8 mouse cellular contexts compared by ENCODE assay signal in genomic region chr5:118478120-118478768, GRCm38 (mm10).
DNase-seq lines count a peak whose midpoint lies in the region; ATAC-seq lines count a peak whose summit lies in the region.

No protein-coding gene starts in this region.

- H3K27ac ChIP-seq in hindbrain, embryonic 14.5 days: no peak overlapping the region

- H3K27me3 ChIP-seq in hindbrain, embryonic 14.5 days (ENCODE audit: control insufficient read depth, insufficient read depth, low read length): no peaks in the 10 kb centered on the region

- 5% methylated on average over 15 of the region's 15 CpGs for WGBS in hindbrain, embryonic 14.5 days

- no peaks in the 10 kb centered on the region for H3K9me3 ChIP-seq in hindbrain, embryonic 14.5 days (ENCODE audit: control insufficient read depth, low read length)

- ATAC-seq in hindbrain, embryonic 14.5 days (ENCODE audit: low FRiP score): peak; percentile 80; the same call in 1 of the 2 replicates
- peak; percentile 83 for ATAC-seq in megakaryocyte-erythroid progenitor cell, adult 5-6 weeks (replicated peaks; ENCODE audit: low FRiP score, low TSS enrichment, poor library complexity, severe bottlenecking)

- H3K36me3 ChIP-seq in hindbrain, embryonic 14.5 days (replicated peaks; ENCODE audit: control insufficient read depth, insufficient read depth): no peaks in the 10 kb centered on the region

- H3K4me1 ChIP-seq in hindbrain, embryonic 14.5 days (replicated peaks; ENCODE audit: control insufficient read depth, insufficient read depth, low read length): peaks cover 3% of the 10 kb centered on the region; the same call in 1 of the 2 replicates

- peak; percentile 37 to 61 for DNase-seq in cerebellum, postnatal 25 days
- DNase-seq in cerebellum, adult 11 months: no peak
- DNase-seq in c-Kit-negative CD71-positive TER-119-positive erythroid progenitor cells, embryonic 14.5 days (ENCODE audit: low read depth, low spot score): peak; percentile 78
- peak; percentile 72 for DNase-seq in gastrocnemius, adult 18-20 months (ENCODE audit: low spot score)
- DNase-seq in hindbrain, embryonic 14.5 days (ENCODE audit: low spot score): peak; percentile 84
- DNase-seq in left cerebral cortex, postnatal 14 days (ENCODE audit: low spot score in 2 of 2): peak; percentile 58 to 82
- peak; percentile 68 for DNase-seq in spleen, adult 12 weeks (ENCODE audit: low spot score)

- intact Hi-C loops in left cerebral cortex, postnatal 14 days (cut with DNase I): no loop called here

- peak overlapping the region; percentile 62 for H3K4me2 ChIP-seq in hindbrain, embryonic 14.5 days (replicated peaks)

- H3K9ac ChIP-seq in hindbrain, embryonic 14.5 days: 0 out of 2 replicates have a peak overlapping the region, but pooled peaks have one; percentile 28

- H3K4me3 ChIP-seq in hindbrain, embryonic 14.5 days (replicated peaks; ENCODE audit: low read length): peak overlapping the region; percentile 22
